Mouse (Mus musculus): ENCODE measurements around the gene Exosc9. TPM values are rescaled to one million over a fixed set of nuclear protein-coding genes. Genes with fewer than 3 reads are reported as not detected.

Exosc9 gene
- total RNA-seq, 1 experiment, result 39.7 TPM

DNA sequence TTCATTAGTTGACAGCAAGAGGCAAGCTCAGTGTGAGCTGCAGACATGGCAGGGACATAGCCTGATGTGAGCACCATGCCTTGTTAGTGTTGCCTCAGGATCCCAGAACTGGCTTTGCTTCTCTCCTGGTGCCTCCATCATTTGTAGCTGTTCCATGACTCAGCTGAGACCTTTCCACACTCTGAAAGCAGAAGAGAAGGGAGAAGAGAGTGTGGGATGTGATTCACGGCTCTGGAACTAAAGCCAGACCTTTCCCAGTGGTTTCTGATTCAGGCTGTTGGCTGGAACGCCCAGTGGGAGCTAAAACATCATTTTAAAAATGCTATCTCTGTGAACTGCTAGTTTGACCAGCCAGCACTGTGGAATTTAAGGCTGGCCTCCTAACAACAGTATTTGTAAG, 11.7 kb upstream of the Exosc9 start:
- in situ Hi-C loops (cut with MboI; ENCODE audit: low sequenced_read_pairs in 2 of 2, unreplicated experiment in 2 of 2), result no loop called here
- no peak overlapping the region for H3K9ac ChIP-seq (ENCODE audit: insufficient read depth, low read depth, low read length, poor library complexity, severe bottlenecking)
- no peak for TF ChIP-seq MAFK (IDR thresholded peaks at IDR 0.05; ENCODE audit: insufficient read depth, low read depth, low read length)
- TF ChIP-seq ZNF384 (IDR thresholded peaks at IDR 0.05; ENCODE audit: low read depth, low read length), result no peak
- TF ChIP-seq CHD2 (IDR thresholded peaks at IDR 0.05; ENCODE audit: low read depth, low read length), result no peak
- TF ChIP-seq ZC3H11A (IDR thresholded peaks at IDR 0.05; ENCODE audit: borderline replicate concordance, low read depth, low read length), result no peak
- no peak for TF ChIP-seq HCFC1 (IDR thresholded peaks at IDR 0.05; ENCODE audit: borderline replicate concordance, insufficient read depth, low read length)
- H3K4me3 ChIP-seq (ENCODE audit: insufficient read depth in 1 of 2, low read depth in 1 of 2, low read length in 2 of 2, poor library complexity in 1 of 2, severe bottlenecking in 1 of 2), result no peak overlapping the region
- no peaks in the 10 kb centered on the region for H3K9me3 ChIP-seq (ENCODE audit: control insufficient read depth, insufficient read depth, low read depth, low read length)
- no peaks in the 10 kb centered on the region for H3K36me3 ChIP-seq (ENCODE audit: control insufficient read depth, insufficient read depth, low read length, poor library complexity, severe bottlenecking)
- H3K4me1 ChIP-seq (ENCODE audit: control insufficient read depth in 2 of 2, insufficient read depth in 2 of 2, low read length in 2 of 2, poor library complexity in 1 of 2), result no peaks in the 10 kb centered on the region
- DNase-seq (ENCODE audit: low read depth, low spot score), result no peak
- no peak overlapping the region for H3K27ac ChIP-seq (ENCODE audit: insufficient read depth, low read depth, low read length, poor library complexity, severe bottlenecking)

DNA sequence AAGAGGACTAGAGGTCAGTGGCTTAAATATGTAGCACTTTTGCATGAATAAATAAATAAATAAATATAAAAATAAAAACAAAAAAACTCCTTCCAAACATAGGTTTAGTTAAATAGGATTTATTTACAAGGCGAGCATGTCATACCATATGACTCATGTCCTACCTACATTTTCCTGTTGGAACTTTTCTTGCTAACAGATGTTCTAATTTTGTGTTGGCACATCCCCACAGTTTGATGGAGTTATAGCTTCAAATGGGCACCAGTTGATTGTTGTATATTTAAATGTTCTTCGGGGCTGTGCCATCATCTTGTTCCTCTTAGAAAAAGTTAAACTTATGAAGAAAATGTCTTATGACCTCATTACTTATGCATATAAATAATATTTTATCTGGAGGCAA, 11.0 kb upstream of the Exosc9 start:
- H3K4me1 ChIP-seq (ENCODE audit: control insufficient read depth in 2 of 2, insufficient read depth in 2 of 2, low read length in 2 of 2, poor library complexity in 1 of 2), result no peaks in the 10 kb centered on the region

DNA sequence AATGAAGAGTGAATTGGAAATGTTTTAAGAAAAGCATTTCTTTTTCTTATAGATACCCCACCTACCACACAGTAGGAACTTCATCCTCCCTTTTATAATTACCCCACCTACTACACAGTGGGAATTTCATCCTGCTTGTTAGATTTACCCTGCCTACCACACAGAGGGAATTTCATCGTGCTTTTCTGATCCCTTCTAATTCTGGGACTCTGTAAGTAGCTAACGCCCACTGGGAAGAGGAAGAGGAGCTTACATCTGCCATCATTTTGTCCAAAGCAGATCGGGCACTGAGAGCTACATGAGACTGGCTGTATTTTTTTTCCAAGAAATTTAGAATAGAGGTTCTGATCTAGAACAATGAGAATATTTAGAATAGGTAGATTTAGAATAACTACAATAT, 7.4 kb upstream of the Exosc9 start:
- no peak for DNase-seq (ENCODE audit: low read depth, low spot score)
- no peak overlapping the region for H3K4me3 ChIP-seq (ENCODE audit: insufficient read depth in 1 of 2, low read depth in 1 of 2, low read length in 2 of 2, poor library complexity in 1 of 2, severe bottlenecking in 1 of 2)
- no peaks in the 10 kb centered on the region for H3K4me1 ChIP-seq (ENCODE audit: control insufficient read depth in 2 of 2, insufficient read depth in 2 of 2, low read length in 2 of 2, poor library complexity in 1 of 2)
- H3K27ac ChIP-seq (ENCODE audit: insufficient read depth, low read depth, low read length, poor library complexity, severe bottlenecking), result no peak overlapping the region
- H3K9ac ChIP-seq (ENCODE audit: insufficient read depth, low read depth, low read length, poor library complexity, severe bottlenecking), result no peak overlapping the region
- no peak for TF ChIP-seq HCFC1 (IDR thresholded peaks at IDR 0.05; ENCODE audit: borderline replicate concordance, insufficient read depth, low read length)
- TF ChIP-seq ZC3H11A (IDR thresholded peaks at IDR 0.05; ENCODE audit: borderline replicate concordance, low read depth, low read length), result no peak
- no peak for TF ChIP-seq MAFK (IDR thresholded peaks at IDR 0.05; ENCODE audit: insufficient read depth, low read depth, low read length)
- no peak for TF ChIP-seq ZNF384 (IDR thresholded peaks at IDR 0.05; ENCODE audit: low read depth, low read length)
- TF ChIP-seq CHD2 (IDR thresholded peaks at IDR 0.05; ENCODE audit: low read depth, low read length), result no peak
- no peaks in the 10 kb centered on the region for H3K36me3 ChIP-seq (ENCODE audit: control insufficient read depth, insufficient read depth, low read length, poor library complexity, severe bottlenecking)
- no peaks in the 10 kb centered on the region for H3K9me3 ChIP-seq (ENCODE audit: control insufficient read depth, insufficient read depth, low read depth, low read length)
- in situ Hi-C loops (cut with MboI; ENCODE audit: low sequenced_read_pairs in 2 of 2, unreplicated experiment in 2 of 2), result no loop called here

More for the DNA sequence above, 11.0 kb upstream of the Exosc9 start:
- H3K9ac ChIP-seq (ENCODE audit: insufficient read depth, low read depth, low read length, poor library complexity, severe bottlenecking), result no peak overlapping the region
- no peak overlapping the region for H3K27ac ChIP-seq (ENCODE audit: insufficient read depth, low read depth, low read length, poor library complexity, severe bottlenecking)
- no peak overlapping the region for H3K4me3 ChIP-seq (ENCODE audit: insufficient read depth in 1 of 2, low read depth in 1 of 2, low read length in 2 of 2, poor library complexity in 1 of 2, severe bottlenecking in 1 of 2)
- H3K9me3 ChIP-seq (ENCODE audit: control insufficient read depth, insufficient read depth, low read depth, low read length), result no peaks in the 10 kb centered on the region
- H3K36me3 ChIP-seq (ENCODE audit: control insufficient read depth, insufficient read depth, low read length, poor library complexity, severe bottlenecking), result no peaks in the 10 kb centered on the region
- TF ChIP-seq MAFK (IDR thresholded peaks at IDR 0.05; ENCODE audit: insufficient read depth, low read depth, low read length) (no peak), ZNF384 (IDR thresholded peaks at IDR 0.05; ENCODE audit: low read depth, low read length) (no peak), CHD2 (IDR thresholded peaks at IDR 0.05; ENCODE audit: low read depth, low read length) (no peak), ZC3H11A (IDR thresholded peaks at IDR 0.05; ENCODE audit: borderline replicate concordance, low read depth, low read length) (no peak), HCFC1 (IDR thresholded peaks at IDR 0.05; ENCODE audit: borderline replicate concordance, insufficient read depth, low read length) (no peak)
- DNase-seq (ENCODE audit: low read depth, low spot score), result no peak
- in situ Hi-C loops (cut with MboI; ENCODE audit: low sequenced_read_pairs in 2 of 2, unreplicated experiment in 2 of 2), result no loop called here

DNA sequence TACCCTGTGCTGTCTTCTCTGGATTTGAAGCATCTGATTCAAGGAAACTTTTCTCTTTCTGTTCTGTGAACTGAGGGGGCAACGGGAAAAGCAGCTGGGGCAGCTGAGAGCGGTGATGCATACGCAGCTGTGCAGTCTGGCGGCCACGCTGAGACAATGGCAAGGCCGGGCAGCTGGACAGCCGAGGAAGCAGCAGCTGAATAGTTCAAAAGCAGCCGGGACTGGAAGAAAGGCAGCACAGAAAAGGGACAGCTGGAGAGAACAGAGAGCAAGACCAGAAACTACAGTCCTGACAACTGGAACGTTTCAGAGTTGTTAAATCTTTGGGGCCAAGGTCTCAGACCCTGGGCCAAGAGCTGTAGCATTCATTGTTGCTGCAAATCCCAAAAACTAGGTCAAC, 1.1 kb upstream of the Exosc9 start:
- no peak for TF ChIP-seq ZNF384 (IDR thresholded peaks at IDR 0.05; ENCODE audit: low read depth, low read length)
- no peak for TF ChIP-seq MAFK (IDR thresholded peaks at IDR 0.05; ENCODE audit: insufficient read depth, low read depth, low read length)
- no peak for TF ChIP-seq ZC3H11A (IDR thresholded peaks at IDR 0.05; ENCODE audit: borderline replicate concordance, low read depth, low read length)
- no peak for TF ChIP-seq HCFC1 (IDR thresholded peaks at IDR 0.05; ENCODE audit: borderline replicate concordance, insufficient read depth, low read length)
- TF ChIP-seq CHD2 (IDR thresholded peaks at IDR 0.05; ENCODE audit: low read depth, low read length), result no peak
- in situ Hi-C loops (cut with MboI; ENCODE audit: low sequenced_read_pairs in 2 of 2, unreplicated experiment in 2 of 2), result no loop called here
- Histone ChIP-seq H3K9ac (ENCODE audit: insufficient read depth, low read depth, low read length, poor library complexity, severe bottlenecking) (no peak overlapping the region), H3K9me3 (ENCODE audit: control insufficient read depth, insufficient read depth, low read depth, low read length) (no peaks in the 10 kb centered on the region), H3K27ac (ENCODE audit: insufficient read depth, low read depth, low read length, poor library complexity, severe bottlenecking) (no peak overlapping the region), H3K36me3 (ENCODE audit: control insufficient read depth, insufficient read depth, low read length, poor library complexity, severe bottlenecking) (peaks cover 6% of the 10 kb centered on the region), H3K4me3 (ENCODE audit: insufficient read depth in 1 of 2, low read depth in 1 of 2, low read length in 2 of 2, poor library complexity in 1 of 2, severe bottlenecking in 1 of 2) (no peak overlapping the region), H3K4me1 (ENCODE audit: control insufficient read depth in 2 of 2, insufficient read depth in 2 of 2, low read length in 2 of 2, poor library complexity in 1 of 2) (peaks cover 0 to 3% of the 10 kb centered on the region in 2 experiments; a peak in 1 of 4 replicates)
- no peak for DNase-seq (ENCODE audit: low read depth, low spot score)

All from ES-E14 (cell line).